Mouse (Mus musculus): ENCODE results near the gene Larp6.

Larp6 gene

DNA sequence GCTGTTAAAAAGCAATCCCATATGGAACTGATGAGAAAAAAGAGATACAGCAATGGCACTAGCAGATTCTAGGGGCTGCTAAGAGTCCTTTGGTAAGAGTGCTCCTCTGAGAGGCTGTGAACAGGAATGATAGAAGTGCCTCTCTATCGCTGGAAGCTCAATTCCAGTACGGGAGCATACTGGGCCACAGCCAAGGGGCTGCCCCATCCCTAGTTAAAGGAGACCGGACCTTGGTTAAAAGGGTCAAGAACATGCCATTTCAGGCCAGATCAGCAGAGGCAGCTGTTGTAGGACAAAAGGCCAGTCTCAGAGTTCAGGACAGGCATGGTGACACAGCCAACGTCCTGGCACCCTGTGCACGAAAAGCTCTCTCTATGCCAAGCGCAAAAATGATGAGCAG, 1.4 kb downstream of the Larp6 start:
- no peak for DNase-seq (ENCODE audit: extremely low spot score, low spot score)

GRCm38 (mm10) chr9:60715271-60715670, 2.5 kb downstream of the Larp6 start:
- DNase-seq (ENCODE audit: extremely low spot score, low spot score) = no peak

DNA sequence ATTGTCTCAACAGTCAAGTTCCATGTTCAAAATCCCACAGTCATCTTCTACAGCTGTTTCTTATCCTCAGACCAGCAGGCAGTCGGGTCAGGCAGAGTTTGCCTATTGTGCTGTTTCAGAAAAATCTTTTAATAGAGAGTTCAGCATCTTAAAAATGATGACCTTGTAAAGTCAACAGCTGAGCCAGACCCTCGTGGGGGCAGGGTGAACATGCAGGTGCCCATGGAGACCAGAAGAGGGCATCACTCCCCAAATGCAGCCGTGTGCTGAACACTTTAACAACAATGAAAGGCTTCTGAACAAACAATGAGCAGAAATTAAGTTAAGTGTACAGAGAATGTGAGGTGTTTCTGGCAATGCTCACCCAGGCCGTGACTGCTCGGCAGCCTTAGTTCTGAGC, 3.0 kb downstream of the Larp6 start:
- DNase-seq (ENCODE audit: extremely low spot score, low spot score) = no peak

DNA sequence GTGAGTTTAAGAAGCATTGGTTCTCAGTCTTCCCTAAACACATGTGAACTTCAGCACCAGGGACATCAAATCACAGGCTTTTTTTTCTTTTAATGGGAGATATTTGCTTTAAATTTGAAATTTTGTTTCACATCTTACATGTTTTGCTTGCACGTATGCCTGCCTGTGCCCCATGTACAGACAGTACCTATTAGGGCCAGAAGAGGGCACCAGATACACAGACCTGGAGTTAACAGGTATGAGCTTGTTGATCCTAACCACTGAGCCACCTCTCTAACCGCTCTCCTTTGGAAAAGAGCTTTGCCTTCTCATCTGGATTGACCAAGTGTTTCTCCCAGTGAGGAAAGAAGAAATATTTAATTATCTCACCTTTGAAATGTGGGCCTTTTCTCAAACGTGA, 5.5 kb downstream of the Larp6 start:
- DNase-seq (ENCODE audit: extremely low spot score, low spot score) = peak; percentile 34

- no peak for DNase-seq (ENCODE audit: extremely low spot score, low spot score)
Observed at GRCm38 (mm10) chr9:60719687-60720086, 6.9 kb downstream of the Larp6 start.

- no peak for DNase-seq (ENCODE audit: extremely low spot score, low spot score)
Observed at GRCm38 (mm10) chr9:60724968-60725367, 12.2 kb downstream of the Larp6 start.

GRCm38 (mm10) chr9:60734321-60734720, 21.5 kb downstream of the Larp6 start:
- no peak for DNase-seq (ENCODE audit: extremely low spot score, low spot score)

- no peak for DNase-seq (ENCODE audit: extremely low spot score, low spot score)
Observed at GRCm38 (mm10) chr9:60739126-60739525, 26.3 kb downstream of the Larp6 start.

- DNase-seq (ENCODE audit: extremely low spot score, low spot score) = no peak
Observed at GRCm38 (mm10) chr9:60741436-60741835, 28.6 kb downstream of the Larp6 start.

DNA sequence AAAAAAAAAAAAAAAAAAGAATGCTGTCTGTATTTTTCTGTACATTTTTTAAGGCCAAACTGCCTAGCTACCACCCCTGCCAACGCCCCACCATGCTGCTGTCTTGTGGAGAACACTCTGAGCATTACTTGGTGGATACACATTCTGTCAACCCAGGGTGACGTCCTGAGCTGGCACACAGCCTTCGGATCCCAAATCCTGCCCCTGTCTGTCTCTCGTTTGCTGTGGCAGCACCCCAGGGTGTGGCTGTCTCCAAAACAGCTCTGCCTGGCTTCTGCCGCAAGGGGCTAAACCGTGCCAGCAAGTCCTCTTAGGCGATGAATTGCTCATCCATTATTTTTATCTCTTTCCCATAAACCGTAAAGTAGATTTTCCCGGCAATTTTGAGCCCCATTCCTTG, 29.7 kb downstream of the Larp6 start:
- DNase-seq (ENCODE audit: extremely low spot score, low spot score) = no peak

DNA sequence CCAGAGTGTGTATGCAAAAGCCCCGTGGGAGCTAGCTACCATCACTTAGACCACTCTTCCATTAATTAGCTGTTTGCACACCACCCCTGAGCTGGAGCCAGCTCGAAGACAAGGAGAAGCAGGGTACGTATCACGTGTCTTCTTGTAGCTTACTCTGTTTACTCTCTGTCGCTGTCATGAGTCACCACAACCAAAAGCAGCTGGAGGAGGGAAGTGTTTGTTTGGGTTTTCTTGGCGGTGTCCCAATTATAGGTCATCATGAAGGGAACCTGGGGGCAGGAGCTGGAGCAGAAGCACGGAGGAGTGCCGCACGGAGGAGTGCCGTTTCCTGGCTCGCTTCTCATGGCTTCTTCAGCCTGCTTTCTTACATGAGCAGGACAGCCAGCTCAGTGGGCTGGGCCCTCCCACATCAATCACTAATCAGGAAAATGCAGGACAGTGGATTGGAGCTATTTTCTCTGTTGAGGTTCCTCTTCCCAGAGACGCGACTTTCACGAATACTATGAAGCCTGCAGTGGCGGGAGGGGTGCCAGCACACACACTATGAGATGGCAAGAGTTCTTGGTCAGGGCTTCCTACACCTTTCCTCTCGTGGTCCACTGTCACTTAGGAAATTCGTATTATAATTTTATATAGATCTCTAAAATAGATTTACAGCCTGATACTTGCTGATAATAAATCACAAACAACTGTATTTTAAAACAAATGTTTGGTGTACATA, 30.6 kb downstream of the Larp6 start:
- DNase-seq (ENCODE audit: extremely low spot score, low spot score) = no peak

DNA sequence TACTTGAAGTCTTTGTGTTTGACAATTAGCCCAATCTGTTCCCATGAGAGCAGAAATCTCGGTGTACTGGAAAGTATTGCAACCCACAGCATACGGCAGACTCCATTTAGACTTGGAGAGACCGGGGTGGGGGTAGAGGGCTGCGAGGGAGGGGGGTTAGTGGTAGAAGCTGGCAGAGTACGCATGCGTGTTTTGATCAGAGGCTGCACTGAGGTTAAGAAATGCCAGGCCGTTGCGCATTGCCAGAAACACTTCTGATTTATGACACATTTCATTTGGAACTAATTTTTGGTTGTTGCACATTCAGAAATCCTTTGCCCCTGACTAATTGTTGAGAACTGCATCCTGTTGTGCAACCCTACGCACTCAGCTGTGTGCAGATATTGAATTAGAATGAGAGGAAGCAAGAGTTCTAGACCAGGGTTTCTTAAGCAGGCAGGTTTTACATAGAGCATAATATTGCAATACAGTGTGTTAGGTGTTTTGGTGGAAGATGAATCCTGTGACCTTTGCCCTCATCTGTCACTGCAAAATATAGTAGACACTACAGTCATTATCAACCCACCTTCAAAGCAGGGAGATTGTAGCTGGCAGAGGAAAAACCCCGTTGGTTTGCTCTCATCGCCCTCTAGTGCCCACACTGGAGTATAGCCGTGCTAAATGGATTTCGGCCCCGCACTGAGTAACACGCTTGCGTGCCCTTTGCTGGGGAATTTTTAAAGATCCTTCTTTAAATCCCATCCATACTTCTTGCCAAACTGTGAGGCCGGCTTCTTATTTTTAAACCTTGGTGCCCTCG, 31.6 kb downstream of the Larp6 start:
- peak; percentile 43 for DNase-seq (ENCODE audit: extremely low spot score, low spot score)

- no peak for DNase-seq (ENCODE audit: extremely low spot score, low spot score)
Observed at GRCm38 (mm10) chr9:60744971-60745370, 32.2 kb downstream of the Larp6 start.

DNA sequence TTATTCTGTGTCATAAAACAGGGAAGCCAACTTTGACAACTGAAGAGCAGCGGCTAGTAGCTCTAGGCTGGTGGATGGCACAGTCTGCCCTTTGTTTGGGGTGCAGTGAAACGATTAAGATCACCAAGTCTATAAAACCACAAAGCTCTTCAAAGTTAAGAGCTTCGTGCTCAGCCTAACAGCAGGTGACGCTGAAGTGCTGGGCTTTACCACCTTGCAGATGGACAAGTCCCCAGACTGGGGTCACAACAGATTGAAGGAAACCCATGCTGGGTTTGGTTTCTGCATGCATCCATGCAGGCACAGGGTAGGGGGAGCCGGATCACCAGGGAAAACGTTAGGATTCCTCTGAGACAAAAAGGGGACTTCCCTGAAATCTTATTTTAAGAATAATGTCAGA, 33.8 kb downstream of the Larp6 start:
- DNase-seq (ENCODE audit: extremely low spot score, low spot score) = no peak

- DNase-seq (ENCODE audit: extremely low spot score, low spot score) = no peak
Observed at GRCm38 (mm10) chr9:60747672-60748071, 34.9 kb downstream of the Larp6 start.

DNA sequence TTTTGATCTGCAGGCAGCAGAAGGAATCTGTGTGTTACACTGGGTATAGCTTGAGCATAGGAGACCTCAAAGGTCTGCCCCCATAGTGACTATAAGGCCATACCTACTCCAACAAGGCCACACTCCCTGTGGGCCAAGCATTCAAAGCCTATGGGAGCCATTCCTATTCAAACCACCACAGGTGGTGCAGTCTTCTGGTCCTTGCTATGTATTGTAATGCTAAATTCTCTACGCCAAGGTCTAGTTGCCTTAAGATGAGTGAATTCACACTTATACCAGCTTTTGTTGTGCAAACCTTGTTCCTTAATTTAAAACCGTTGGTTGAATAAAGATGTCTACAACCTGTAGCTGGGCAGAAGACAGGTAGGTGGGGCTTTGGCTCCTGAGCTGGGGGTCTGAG, 35.4 kb downstream of the Larp6 start:
- DNase-seq (ENCODE audit: extremely low spot score, low spot score) = no peak

- DNase-seq (ENCODE audit: extremely low spot score, low spot score) = no peak
Observed at GRCm38 (mm10) chr9:60749105-60749504, 36.3 kb downstream of the Larp6 start.

GRCm38 (mm10) chr9:60751098-60751497, 38.3 kb downstream of the Larp6 start:
- DNase-seq (ENCODE audit: extremely low spot score, low spot score) = no peak

DNA sequence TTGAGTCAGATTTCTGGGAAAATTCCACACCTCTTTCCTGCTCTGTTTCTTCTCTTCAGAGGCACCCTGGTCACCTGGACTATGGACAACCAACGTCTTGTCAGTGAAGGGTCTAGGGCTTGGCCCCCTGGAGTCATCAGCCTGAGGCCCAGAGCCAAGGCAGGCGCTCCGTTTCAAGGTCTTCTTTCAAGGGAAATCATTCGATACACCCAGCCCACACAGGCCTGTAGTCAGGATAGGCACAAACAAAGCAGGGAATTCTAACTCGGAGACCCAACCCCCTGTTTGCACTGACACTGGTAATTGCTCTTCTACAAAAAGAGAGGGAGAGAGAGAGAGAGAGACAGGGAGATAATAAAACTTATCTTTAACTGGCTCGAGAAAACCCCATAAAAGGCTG, 39.2 kb downstream of the Larp6 start:
- DNase-seq (ENCODE audit: extremely low spot score, low spot score) = no peak

DNA sequence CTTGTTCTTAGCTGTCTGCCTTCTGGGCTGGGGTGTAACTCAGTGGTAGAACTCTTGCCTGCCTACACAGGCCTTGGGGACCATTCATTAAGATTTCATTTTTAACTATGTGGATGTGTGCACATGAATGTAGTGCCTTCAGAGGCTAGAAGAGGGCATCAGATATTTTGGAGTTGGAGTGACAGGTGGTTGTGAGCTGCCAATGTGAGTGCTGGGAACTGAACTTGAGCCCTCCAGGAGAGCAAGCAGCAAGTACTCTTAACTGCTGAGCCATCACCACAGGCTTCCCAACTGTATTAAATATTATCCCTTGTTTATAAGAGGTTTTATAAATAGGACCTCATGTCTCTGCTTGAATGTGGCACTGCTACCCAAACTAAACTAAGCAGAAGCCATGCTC, 39.8 kb downstream of the Larp6 start:
- no peak for DNase-seq (ENCODE audit: extremely low spot score, low spot score)

- DNase-seq (ENCODE audit: extremely low spot score, low spot score) = peak; percentile 60
Observed at GRCm38 (mm10) chr9:60756258-60756657, 43.5 kb downstream of the Larp6 start.

- DNase-seq (ENCODE audit: extremely low spot score, low spot score) = no peak
Observed at GRCm38 (mm10) chr9:60756866-60757740, 44.3 kb downstream of the Larp6 start.

Data from neural tube, embryonic 10.5 days (tissue).